Mouse (Mus musculus) G1E (cell line): ENCODE measurements around the gene Aldh1b1.

ENCODE experiments used
- CTCF ChIP-seq: IDR thresholded peaks from 2 replicates; pipeline ENCODE4 v1.5.1; 2012; ENCODE audit warnings: low read depth, low read length, inconsistent platforms, mixed read lengths
- GATA1 ChIP-seq: IDR thresholded peaks from 2 replicates; pipeline ENCODE4 v1.6.1; 2012; ENCODE audit warnings: borderline replicate concordance, low read length, inconsistent platforms, mixed read lengths
- GATA2 ChIP-seq: IDR thresholded peaks from 2 replicates; pipeline ENCODE4 v1.6.1; 2012; ENCODE audit warnings: low read depth, low read length, inconsistent platforms, borderline replicate concordance
- POLR2AphosphoS5 ChIP-seq: IDR thresholded peaks from 2 replicates; pipeline ENCODE4 v1.6.1; 2012; ENCODE audit warnings: low read depth, low read length, inconsistent platforms; ENCODE audit not compliant: insufficient replicate concordance
- TAL1 ChIP-seq: conservative IDR thresholded peaks from 2 replicates; pipeline ENCODE4 v1.6.1; 2012; ENCODE audit warnings: low read depth, low read length, inconsistent platforms, mixed read lengths

DNA sequence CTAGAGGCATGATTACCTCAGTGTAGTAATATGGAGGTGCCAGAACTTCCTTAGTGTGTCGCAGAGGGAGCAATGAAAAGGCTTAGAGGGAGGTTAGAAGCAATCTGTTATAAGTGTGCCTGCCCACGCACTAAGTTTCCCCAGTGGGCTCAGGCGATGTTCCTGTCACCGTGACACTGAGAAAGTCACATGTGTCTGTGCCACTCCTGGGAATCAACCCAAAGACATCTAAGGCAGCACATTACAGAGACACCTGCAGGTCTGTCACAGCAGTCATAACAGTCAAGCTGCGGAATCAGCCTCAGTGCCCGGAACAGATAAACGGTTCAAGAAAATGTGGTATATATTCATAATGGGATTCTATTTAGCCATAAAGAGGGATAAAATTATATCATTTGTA lies 33.2 kb downstream of the Aldh1b1 start:
- TF ChIP-seq GATA1 (no peak), CTCF (no peak), POLR2AphosphoS5 (no peak), TAL1 (no peak), GATA2 (no peak)
